Mouse (Mus musculus) brain, embryonic 14.5 days (tissue): Measurements from ENCODE around the gene Chat.
"Not testable (repeated sequence)": the region's sequence is repeated elsewhere in the genome, so short reads cannot be mapped to it uniquely, and the experiment has no call there.

Experiments used
- CTCF ChIP-seq: fragments of 200-500 bp; IDR thresholded peaks from 2 replicates; pipeline ENCODE4 v1.5.1; 2012; ENCODE audit warnings: inconsistent platforms, mild to moderate bottlenecking, moderate library complexity, borderline replicate concordance; ENCODE audit not compliant: insufficient read depth, insufficient read length; ENCODE audit errors: extremely low read depth
- POLR2A ChIP-seq: fragments of 200-500 bp; IDR thresholded peaks from 2 replicates; pipeline ENCODE4 v1.6.1; 2012; ENCODE audit warnings: mild to moderate bottlenecking, inconsistent platforms, borderline replicate concordance; ENCODE audit not compliant: poor library complexity, insufficient read depth, insufficient read length, severe bottlenecking; ENCODE audit errors: extremely low read depth

DNA sequence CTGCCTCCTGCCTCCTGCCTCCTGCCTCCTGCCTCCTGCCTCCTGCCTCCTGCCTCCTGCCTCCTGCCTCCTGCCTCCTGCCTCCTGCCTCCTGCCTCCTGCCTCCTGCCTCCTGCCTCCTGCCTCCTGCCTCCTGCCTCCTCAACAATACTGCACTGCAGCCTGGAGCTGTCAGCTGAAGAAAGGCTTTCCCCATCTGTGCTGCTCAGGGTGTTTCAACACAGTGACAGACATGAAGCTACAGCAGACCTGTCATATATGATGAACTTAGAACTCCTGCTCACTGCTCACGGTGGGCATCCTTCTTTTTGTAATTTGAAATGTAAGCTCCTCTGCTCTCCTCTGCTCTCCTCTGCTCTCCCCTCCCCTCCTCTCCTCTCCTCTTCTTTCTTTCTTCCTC, 60.4 kb downstream of the Chat start:
- not testable (repeated sequence) for TF ChIP-seq CTCF, POLR2A
